Mouse (Mus musculus) lung, postnatal 0 days (tissue): ENCODE measurements around the gene Trim10.

Experiments
- CTCF ChIP-seq: IDR thresholded peaks from 2 replicates; pipeline ENCODE4 v1.5.1; 2016; ENCODE audit warnings: antibody characterized with exemption, mild to moderate bottlenecking
- EP300 ChIP-seq: IDR thresholded peaks from 2 replicates; pipeline ENCODE4 v1.6.1; 2016; ENCODE audit warnings: antibody characterized with exemption, mild to moderate bottlenecking, control low read depth

DNA sequence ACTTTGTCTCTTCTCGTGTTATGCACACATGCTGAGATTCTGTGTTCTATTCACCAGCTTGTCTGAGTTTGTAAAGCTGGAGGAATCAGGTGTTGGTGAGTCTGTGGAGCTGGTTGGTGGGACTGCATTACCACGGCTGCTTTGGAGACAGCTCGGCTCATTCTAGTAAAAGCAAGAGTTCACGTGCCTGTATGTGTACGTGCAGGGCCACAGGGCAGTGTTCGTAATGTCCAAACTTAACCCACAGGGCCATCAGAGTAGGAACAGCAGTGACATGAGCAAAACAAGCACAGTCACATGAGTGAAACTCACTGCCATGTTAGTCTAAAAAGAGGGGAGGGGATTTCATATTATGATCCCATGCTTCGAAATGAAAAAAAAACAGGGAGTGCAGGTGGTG is 25.7 kb upstream of the Trim10 start:
- TF ChIP-seq CTCF = no peak
- no peak for TF ChIP-seq EP300
